ENCODE assay signal across 9 mouse cellular contexts in the genomic region with DNA sequence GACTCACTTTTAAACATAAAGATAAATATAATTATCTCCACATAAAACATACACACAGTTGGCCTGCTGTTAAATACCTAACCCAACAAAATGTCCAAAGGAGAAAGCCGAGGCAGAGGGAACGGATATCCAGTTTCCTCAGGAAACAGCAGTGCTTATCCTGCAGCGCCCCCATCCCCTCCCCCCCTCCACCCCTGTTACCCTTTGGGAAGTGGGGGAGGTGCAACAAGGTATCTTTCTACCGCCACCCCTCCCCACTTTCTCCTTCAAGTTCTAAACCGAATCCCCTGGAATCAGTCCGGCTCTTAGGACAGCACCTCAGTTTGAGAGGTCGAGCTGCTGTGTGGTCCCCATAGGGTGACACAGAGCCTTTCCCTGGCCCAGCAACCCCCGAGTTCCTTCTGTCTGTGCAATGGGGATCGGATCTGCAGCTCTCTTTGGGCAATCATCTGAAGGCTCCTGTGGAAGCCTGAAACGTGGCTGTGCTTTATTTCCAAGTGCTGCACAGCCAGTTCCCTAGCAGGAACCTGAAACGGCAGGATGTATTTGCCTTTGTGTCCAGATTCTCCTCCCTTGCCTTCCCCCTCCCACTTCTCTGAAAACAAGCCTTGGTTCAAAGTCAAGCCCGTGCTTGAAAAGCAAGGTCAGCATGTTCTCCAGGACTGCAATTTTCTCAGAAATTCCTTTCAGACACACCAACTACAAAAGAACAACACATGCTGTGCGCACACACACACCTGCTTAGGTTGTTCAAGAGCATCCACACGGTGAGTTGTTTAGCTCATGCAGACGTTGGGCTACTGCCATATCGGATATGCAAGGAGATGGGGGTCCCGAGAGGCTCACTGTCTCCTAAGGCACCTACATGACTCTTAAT. TPM values are rescaled to one million over a fixed set of nuclear protein-coding genes. Genes with fewer than 3 reads are reported as not detected.
DNase-seq lines count a peak whose midpoint lies in the region; ATAC-seq lines count a peak whose summit lies in the region.
"Had no signal": no experiment of that assay in that cellular context is flagged by ENCODE, and none has a peak within 500 bp of the region (broad histone marks: within the 10 kb centered on the region; RNA-seq: fewer than 3 reads in every experiment).

No protein-coding gene starts in this region.

- H3K4me1 ChIP-seq in intestine, embryonic 15.5 days (replicated peaks): peaks cover 25% of the 10 kb centered on the region

- no peak overlapping the region for H3K9ac ChIP-seq in intestine, embryonic 15.5 days

- no peaks in the 10 kb centered on the region for H3K27me3 ChIP-seq in intestine, embryonic 15.5 days (replicated peaks)

- no peak for ATAC-seq in intestine, embryonic 15.5 days

- WGBS in intestine, embryonic 15.5 days: 40% methylated on average over 17 of the region's 17 CpGs
- 45% methylated on average over 17 of the region's 17 CpGs for WGBS in macrophage (ENCODE audit: missing documents)

- no peak overlapping the region for H3K4me3 ChIP-seq in intestine, embryonic 15.5 days (replicated peaks)
- H3K4me3 ChIP-seq in macrophage (ENCODE audit: inconsistent target): no peak overlapping the region

- H3K79me2 ChIP-seq in macrophage (ENCODE audit: inconsistent target): peaks cover 59% of the 10 kb centered on the region

- DNase-seq in heart, adult 11 months: peak; percentile 95
- DNase-seq in heart, adult 8-10 months (ENCODE audit: low spot score): no peak
- peak; percentile 51 for DNase-seq in brain, adult 2 months (ENCODE audit: low read depth, low spot score)
- DNase-seq in right cerebral cortex, postnatal 25 days: no peak
- no peak for DNase-seq in frontal cortex, postnatal 25 days (ENCODE audit: low spot score in 2 of 2)
- no peak for DNase-seq in right cerebral cortex, postnatal 14 days

- H3K9me3 ChIP-seq in intestine, embryonic 15.5 days: no peaks in the 10 kb centered on the region

- peaks cover 14% of the 10 kb centered on the region for H3K36me3 ChIP-seq in intestine, embryonic 15.5 days
- peaks cover 40% of the 10 kb centered on the region for H3K36me3 ChIP-seq in macrophage (ENCODE audit: inconsistent target)

- H3K4me2 ChIP-seq in intestine, embryonic 15.5 days (replicated peaks): no peak overlapping the region

- H3K27ac ChIP-seq in intestine, embryonic 15.5 days: peak overlapping the region; percentile 34
- peak overlapping the region; percentile 99 for H3K27ac ChIP-seq in macrophage

RNA-seq across cellular contexts. Expression of a gene that starts 17.6 kb away (rescaled TPM):
- 10 to 100 TPM; 73.0 to 85.8 (median 80.3) TPM for total RNA-seq in heart, adult 8-10 months (2022)
- polyA plus RNA-seq in intestine, embryonic 15.5 days (2015; fragmentation: Nextera tagmentation; extraction: Ambion mirVana): 145 and 157 TPM in 2 replicates
- total RNA-seq in macrophage (2018; cell fraction: chromatin; rRNA removed): 100 to 1,000 TPM in 21 of 26 experiments, 10 to 100 TPM in 5; 43.5 to 281 (median 153) TPM
- 10 to 100 TPM; 62.8 to 89.3 (median 71.5) TPM for total RNA-seq in macrophage (2018; cell fraction: cytosol; rRNA removed)
- 100 to 1,000 TPM in 15 of 26 experiments, 10 to 100 TPM in 11; 41.0 to 277 (median 102) TPM for total RNA-seq in macrophage (2018; cell fraction: nucleus; rRNA removed)
- 73.2 to 165 TPM (median 79.1 TPM) in 3 replicates for polyA plus RNA-seq in macrophage (2018)

RNA-seq across cellular contexts. Expression of a gene that starts 50.3 kb away (rescaled TPM):
- total RNA-seq in heart, adult 8-10 months (2022): 1 to 10 TPM in 3 of 4 experiments, under 1 TPM in 1; 0.92 to 2.5 (median 1.7) TPM
- 0.74 and 1.5 TPM in 2 replicates for polyA plus RNA-seq in intestine, embryonic 15.5 days (2015; fragmentation: Nextera tagmentation; extraction: Ambion mirVana)
- total RNA-seq in macrophage (2018; cell fraction: chromatin; rRNA removed): 1 to 10 TPM in 1 of 26 experiments, under 1 TPM in 5, not detected in 20; 0.34 to 4.3 (median 0.80) TPM
- under 1 TPM in 8 of 26 experiments, not detected in 18; 0.04 to 0.22 (median 0.12) TPM for total RNA-seq in macrophage (2018; cell fraction: cytosol; rRNA removed)
- under 1 TPM in 5 of 26 experiments, not detected in 21; 0.20 to 0.60 (median 0.26) TPM for total RNA-seq in macrophage (2018; cell fraction: nucleus; rRNA removed)
- polyA plus RNA-seq in macrophage (2018): not detected in 3 replicates
- total RNA-seq: gastrocnemius, postnatal 36 days had no signal

RNA-seq across cellular contexts. Expression of a gene that starts 50.5 kb away (rescaled TPM):
- 10 to 100 TPM; 16.6 to 23.3 (median 20.5) TPM for total RNA-seq in heart, adult 8-10 months (2022)
- 17.8 and 20.7 TPM in 2 replicates for polyA plus RNA-seq in intestine, embryonic 15.5 days (2015; fragmentation: Nextera tagmentation; extraction: Ambion mirVana)
- total RNA-seq in macrophage (2018; cell fraction: chromatin; rRNA removed): 10 to 100 TPM; 19.3 to 58.5 (median 39.1) TPM
- 10 to 100 TPM; 15.9 to 25.2 (median 19.1) TPM for total RNA-seq in macrophage (2018; cell fraction: cytosol; rRNA removed)
- 10 to 100 TPM; 18.4 to 42.8 (median 24.8) TPM for total RNA-seq in macrophage (2018; cell fraction: nucleus; rRNA removed)
- polyA plus RNA-seq in macrophage (2018): 19.4 to 21.5 TPM (median 19.6 TPM) in 3 replicates

Comparison
In these comparisons a context has a peak if more than half of its experiments do, and no peak if none do; other contexts are left out.
1. DNase-seq: peak in heart, adult 11 months (single experiment) and brain, adult 2 months (single experiment); none in heart, adult 8-10 months (single experiment), right cerebral cortex, postnatal 25 days (single experiment), frontal cortex, postnatal 25 days (0 of 2) and right cerebral cortex, postnatal 14 days (single experiment).